Mouse (Mus musculus) thymus, adult 2 months (tissue): ENCODE measurements around the gene Ntan1.

ENCODE experiments used
- CTCF ChIP-seq: fragments of 200-500 bp; IDR thresholded peaks from 2 replicates; pipeline ENCODE4 v1.5.1; 2012; ENCODE audit warnings: mild to moderate bottlenecking, control low read depth, low read length, moderate library complexity, borderline replicate concordance; ENCODE audit not compliant: control insufficient read depth, poor library complexity, insufficient read depth; ENCODE audit errors: extremely low read depth
- POLR2A ChIP-seq: fragments of 200-500 bp; IDR thresholded peaks from 2 replicates; pipeline ENCODE4 v1.6.1; 2012; ENCODE audit warnings: mild to moderate bottlenecking, low read length, control low read depth, moderate library complexity; ENCODE audit not compliant: control insufficient read depth, poor library complexity, insufficient read depth; ENCODE audit errors: extremely low read depth

GRCm38 (mm10) chr16:13875483-13875882 is 56.8 kb downstream of the Ntan1 start:
- no peak for TF ChIP-seq POLR2A
- no peak for TF ChIP-seq CTCF
